Mouse (Mus musculus) olfactory bulb, adult 2 months (tissue): ENCODE data around the gene Phc2.

ENCODE experiments used
- CTCF ChIP-seq: fragments of 200-500 bp; IDR thresholded peaks from 2 replicates; pipeline ENCODE4 v1.5.1; 2012; ENCODE audit warnings: low read depth, mild to moderate bottlenecking, low read length, moderate library complexity; ENCODE audit not compliant: insufficient read depth
- POLR2A ChIP-seq: fragments of 200-500 bp; IDR thresholded peaks from 2 replicates; pipeline ENCODE4 v1.6.1; 2012; ENCODE audit warnings: mild to moderate bottlenecking, low read depth, low read length, moderate library complexity; ENCODE audit not compliant: insufficient read depth

GRCm38 (mm10) chr4:128638265-128638923 lies 16.1 kb upstream of the Phc2 start:
- no peak for TF ChIP-seq POLR2A
- no peak for TF ChIP-seq CTCF
